Mouse (Mus musculus) embryonic facial prominence, embryonic 11.5 days (tissue): ENCODE data around the gene Exoc2. TPM values are rescaled to one million over a fixed set of nuclear protein-coding genes. Genes with fewer than 3 reads are reported as not detected.

Experiments used
- ATAC-seq: fragments of 200-750 bp; cut with Nextera tagmentation; replicated peaks from 2 replicates; pipeline ENCODE4 v1.8.0; 2017; ENCODE audit warnings: low read depth; ENCODE audit not compliant: insufficient number of reproducible peaks, low FRiP score, low TSS enrichment
- DNase-seq: peaks from one replicate; pipeline ENCODE4 v3.0.0-alpha.2; 2015; ENCODE audit warnings: low spot score
- H3K27ac ChIP-seq: fragments of 300-500 bp; sonication (generic); replicated peaks from 2 replicates; pipeline ENCODE4 v1.5.1; 2014; ENCODE audit warnings: mild to moderate bottlenecking, low read depth, low read length, control low read depth
- H3K27me3 ChIP-seq: fragments of 300-500 bp; sonication (generic); 2 replicates; pipeline ENCODE4 v1.6.1; 2014; ENCODE audit warnings: mild to moderate bottlenecking, low read length, moderate library complexity, mixed read lengths; ENCODE audit not compliant: control insufficient read depth, insufficient read depth
- H3K36me3 ChIP-seq: fragments of 300-500 bp; sonication (generic); replicated peaks from 2 replicates; pipeline ENCODE4 v1.6.1; 2014; ENCODE audit warnings: low read depth, mild to moderate bottlenecking, low read length, moderate library complexity, mixed read lengths; ENCODE audit not compliant: control insufficient read depth, insufficient read depth
- H3K4me1 ChIP-seq: fragments of 300-500 bp; sonication (generic); 2 replicates; pipeline ENCODE4 v1.6.1; 2014; ENCODE audit warnings: low read length, mixed read lengths; ENCODE audit not compliant: control insufficient read depth, insufficient read depth
- H3K4me2 ChIP-seq: fragments of 300-500 bp; sonication (generic); 2 replicates; pipeline ENCODE4 v1.6.1; 2014; ENCODE audit warnings: low read depth, mild to moderate bottlenecking, control low read depth, low read length, moderate library complexity
- H3K4me3 ChIP-seq: fragments of 300-500 bp; sonication (generic); 2 replicates; pipeline ENCODE4 v1.5.1; 2014; ENCODE audit warnings: low read depth, low read length, control low read depth
- H3K9ac ChIP-seq: fragments of 300-500 bp; sonication (generic); replicated peaks from 2 replicates; pipeline ENCODE4 v1.6.1; 2014; ENCODE audit warnings: mild to moderate bottlenecking, control low read depth, low read length
- H3K9me3 ChIP-seq: fragments of 300-500 bp; sonication (generic); replicated peaks from 2 replicates; pipeline ENCODE4 v1.6.1; 2016; ENCODE audit warnings: mild to moderate bottlenecking, low read length, inconsistent platforms, mixed read lengths; ENCODE audit not compliant: control insufficient read depth
- WGBS: fragments of 180-500 bp; shearing (Covaris S2); extraction: QIAGEN DNeasy Blood & Tissue Kit; methylation state at CpG from one replicate; pipeline ENCODE4 v1.1.7; 2014; 5-methylcytosine and 5-hydroxymethylcytosine counted together
- polyA plus RNA-seq: library from polyadenylated mRNA; unstranded; fragments of >200 nt; fragmentation: Nextera tagmentation; extraction: Ambion mirVana; gene quantifications from 2 replicates; pipeline ENCODE4 v1.2.1, GENCODE M21; 2014

Gene Exoc2
- polyA plus RNA-seq, 1 experiment from 2014 or later = 43.8 TPM

- no peaks in the 10 kb centered on the region for H3K4me1 ChIP-seq
- H3K9me3 ChIP-seq = no peaks in the 10 kb centered on the region
- no peaks in the 10 kb centered on the region for H3K27me3 ChIP-seq
- H3K36me3 ChIP-seq = no peaks in the 10 kb centered on the region
- H3K27ac ChIP-seq = no peak overlapping the region
- ATAC-seq (no peak), DNase-seq (peak; percentile 87)
- no peak overlapping the region for H3K4me3 ChIP-seq
- H3K4me2 ChIP-seq = no peak overlapping the region
- 12% methylated on average over 3 of the region's 3 CpGs for WGBS
- H3K9ac ChIP-seq = no peak overlapping the region
Observed at GRCm38 (mm10) chr13:30888480-30888879, 85.4 kb downstream of the Exoc2 start.

GRCm38 (mm10) chr13:30880310-30880709, 93.6 kb downstream of the Exoc2 start:
- no peak for DNase-seq

GRCm38 (mm10) chr13:30879871-30880270, 94.0 kb downstream of the Exoc2 start:
- no peaks in the 10 kb centered on the region for H3K4me1 ChIP-seq
- no peak overlapping the region for H3K4me3 ChIP-seq
- H3K27me3 ChIP-seq = no peaks in the 10 kb centered on the region
- ATAC-seq (no peak), DNase-seq (no peak)
- no peaks in the 10 kb centered on the region for H3K36me3 ChIP-seq
- no peak overlapping the region for H3K9ac ChIP-seq
- WGBS = 84% methylated on average over 1 of the region's 1 CpGs
- no peaks in the 10 kb centered on the region for H3K9me3 ChIP-seq
- no peak overlapping the region for H3K4me2 ChIP-seq
- H3K27ac ChIP-seq = no peak overlapping the region

More at GRCm38 (mm10) chr13:30880310-30880709, 93.6 kb downstream of the Exoc2 start:
- H3K4me2 ChIP-seq = no peak overlapping the region
- H3K36me3 ChIP-seq = no peaks in the 10 kb centered on the region
- H3K27me3 ChIP-seq = no peaks in the 10 kb centered on the region
- H3K4me3 ChIP-seq = no peak overlapping the region
- H3K9ac ChIP-seq = no peak overlapping the region
- no peak for ATAC-seq
- H3K4me1 ChIP-seq = no peaks in the 10 kb centered on the region
- H3K9me3 ChIP-seq = no peaks in the 10 kb centered on the region
- 93% methylated on average over 5 of the region's 5 CpGs for WGBS
- no peak overlapping the region for H3K27ac ChIP-seq

GRCm38 (mm10) chr13:30875825-30876224, 98.1 kb downstream of the Exoc2 start:
- Histone ChIP-seq H3K4me1 (no peaks in the 10 kb centered on the region), H3K9ac (no peak overlapping the region), H3K4me2 (no peak overlapping the region), H3K27me3 (no peaks in the 10 kb centered on the region), H3K9me3 (no peaks in the 10 kb centered on the region), H3K27ac (no peak overlapping the region), H3K36me3 (no peaks in the 10 kb centered on the region), H3K4me3 (no peak overlapping the region)
- ATAC-seq (no peak), DNase-seq (no peak)
- WGBS = 92% methylated on average over 3 of the region's 3 CpGs

GRCm38 (mm10) chr13:30873472-30873871, 100.4 kb downstream of the Exoc2 start:
- H3K36me3 ChIP-seq = no peaks in the 10 kb centered on the region; the same call in 1 of the 2 replicates
- H3K9me3 ChIP-seq = no peaks in the 10 kb centered on the region
- ATAC-seq (no peak), DNase-seq (no peak)
- H3K4me1 ChIP-seq = no peaks in the 10 kb centered on the region
- 81% methylated on average over 1 of the region's 1 CpGs for WGBS
- no peaks in the 10 kb centered on the region for H3K27me3 ChIP-seq
- no peak overlapping the region for H3K9ac ChIP-seq
- H3K4me2 ChIP-seq = no peak overlapping the region
- no peak overlapping the region for H3K4me3 ChIP-seq
- H3K27ac ChIP-seq = no peak overlapping the region

GRCm38 (mm10) chr13:30865486-30865885, 108.4 kb downstream of the Exoc2 start:
- ATAC-seq = no peak
- no peak overlapping the region for H3K27ac ChIP-seq
- no peaks in the 10 kb centered on the region for H3K9me3 ChIP-seq
- H3K36me3 ChIP-seq = no peaks in the 10 kb centered on the region; the same call in 1 of the 2 replicates
- no peak overlapping the region for H3K4me3 ChIP-seq
- no peaks in the 10 kb centered on the region for H3K27me3 ChIP-seq
- H3K4me1 ChIP-seq = no peaks in the 10 kb centered on the region
- H3K9ac ChIP-seq = no peak overlapping the region
- H3K4me2 ChIP-seq = no peak overlapping the region
- DNase-seq = no peak

- Histone ChIP-seq H3K27ac (no peak overlapping the region), H3K9ac (no peak overlapping the region), H3K36me3 (no peaks in the 10 kb centered on the region; the same call in 1 of the 2 replicates), H3K4me2 (no peak overlapping the region), H3K4me3 (no peak overlapping the region), H3K9me3 (no peaks in the 10 kb centered on the region), H3K27me3 (no peaks in the 10 kb centered on the region), H3K4me1 (no peaks in the 10 kb centered on the region)
- 80% methylated on average over 3 of the region's 3 CpGs for WGBS
- ATAC-seq = no peak
- DNase-seq = no peak
Observed at GRCm38 (mm10) chr13:30864042-30864441, 109.9 kb downstream of the Exoc2 start.

GRCm38 (mm10) chr13:30858421-30858820, 115.5 kb downstream of the Exoc2 start:
- H3K9ac ChIP-seq = no peak overlapping the region
- no peak for DNase-seq
- WGBS = 97% methylated on average over 3 of the region's 3 CpGs

More at GRCm38 (mm10) chr13:30858421-30858820, 115.5 kb downstream of the Exoc2 start:
- no peak for ATAC-seq
- Histone ChIP-seq H3K36me3 (no peaks in the 10 kb centered on the region), H3K4me3 (no peak overlapping the region), H3K4me2 (no peak overlapping the region), H3K4me1 (no peaks in the 10 kb centered on the region), H3K27me3 (no peaks in the 10 kb centered on the region), H3K9me3 (no peaks in the 10 kb centered on the region), H3K27ac (no peak overlapping the region)
